Mouse (Mus musculus): ENCODE measurements around the gene Slc27a5.

Gene Slc27a5

GRCm38 (mm10) chr7:12998053-12998452 is at the start of gene Slc27a5:
Gene Slc27a5 (minus strand): TSS chr7:12998192.
- no peak for DNase-seq (ENCODE audit: low read depth, low spot score)

GRCm38 (mm10) chr7:13046084-13046483 is 48.1 kb upstream of the Slc27a5 start:
- DNase-seq (ENCODE audit: low read depth, low spot score): peak; percentile 82

- DNase-seq (ENCODE audit: low read depth, low spot score): no peak
Measured at GRCm38 (mm10) chr7:13044254-13044625, 46.2 kb upstream of the Slc27a5 start.

- peak; percentile 76 for DNase-seq (ENCODE audit: low read depth, low spot score)
Measured at GRCm38 (mm10) chr7:13043445-13044253, 45.7 kb upstream of the Slc27a5 start.

- DNase-seq (ENCODE audit: low read depth, low spot score): peak; percentile 67
Measured at GRCm38 (mm10) chr7:13043120-13043444, 45.1 kb upstream of the Slc27a5 start.

GRCm38 (mm10) chr7:13042511-13042910 is 44.5 kb upstream of the Slc27a5 start:
- no peak for DNase-seq (ENCODE audit: low read depth, low spot score)

GRCm38 (mm10) chr7:13041256-13041655 is 43.3 kb upstream of the Slc27a5 start:
- DNase-seq (ENCODE audit: low read depth, low spot score): peak; percentile 88

- no peak for DNase-seq (ENCODE audit: low read depth, low spot score)
Measured at GRCm38 (mm10) chr7:13039181-13039580, 41.2 kb upstream of the Slc27a5 start.

- DNase-seq (ENCODE audit: low read depth, low spot score): peak; percentile 42
Measured at GRCm38 (mm10) chr7:13038621-13039169, 40.7 kb upstream of the Slc27a5 start.

GRCm38 (mm10) chr7:13037901-13038555 is 40.0 kb upstream of the Slc27a5 start, which contains the start of gene Ube2m:
Gene Ube2m (minus strand): TSS chr7:13038275.
- DNase-seq (ENCODE audit: low read depth, low spot score): peak; percentile 94

GRCm38 (mm10) chr7:13037366-13037765 is 39.4 kb upstream of the Slc27a5 start:
- DNase-seq (ENCODE audit: low read depth, low spot score): peak; percentile 74

GRCm38 (mm10) chr7:13036806-13037205 is 38.8 kb upstream of the Slc27a5 start:
- DNase-seq (ENCODE audit: low read depth, low spot score): peak; percentile 16

GRCm38 (mm10) chr7:13035211-13035855 is 37.3 kb upstream of the Slc27a5 start:
- peak; percentile 25 for DNase-seq (ENCODE audit: low read depth, low spot score)

- DNase-seq (ENCODE audit: low read depth, low spot score): peak; percentile 98
Measured at GRCm38 (mm10) chr7:13034148-13034977, 36.4 kb upstream of the Slc27a5 start, which contains the start of gene Chmp2a. Gene Chmp2a (minus strand): TSS chr7:13034807.

- peak; percentile 33 for DNase-seq (ENCODE audit: low read depth, low spot score)
Measured at GRCm38 (mm10) chr7:13033451-13034147, 35.6 kb upstream of the Slc27a5 start.

- no peak for DNase-seq (ENCODE audit: low read depth, low spot score)
Measured at GRCm38 (mm10) chr7:13032541-13032940, 34.5 kb upstream of the Slc27a5 start.

GRCm38 (mm10) chr7:13031983-13032382 is 34.0 kb upstream of the Slc27a5 start:
- peak; percentile 30 for DNase-seq (ENCODE audit: low read depth, low spot score)

- DNase-seq (ENCODE audit: low read depth, low spot score): peak; percentile 67
Measured at GRCm38 (mm10) chr7:13031069-13031468, 33.1 kb upstream of the Slc27a5 start.

- DNase-seq (ENCODE audit: low read depth, low spot score): no peak
Measured at GRCm38 (mm10) chr7:13028986-13029385, 31.0 kb upstream of the Slc27a5 start.

GRCm38 (mm10) chr7:13025511-13026112 is 27.6 kb upstream of the Slc27a5 start:
- DNase-seq (ENCODE audit: low read depth, low spot score): peak; percentile 27

All from R1 (cell line).